Mouse (Mus musculus): ENCODE measurements around the gene Ostm1. TPM values are rescaled to one million over a fixed set of nuclear protein-coding genes. Genes with fewer than 3 reads are reported as not detected.

Ostm1 gene
- polyA plus RNA-seq, 3 experiments from 2014 or later: 34.7 to 46.2 (median 41.6) TPM

DNA sequence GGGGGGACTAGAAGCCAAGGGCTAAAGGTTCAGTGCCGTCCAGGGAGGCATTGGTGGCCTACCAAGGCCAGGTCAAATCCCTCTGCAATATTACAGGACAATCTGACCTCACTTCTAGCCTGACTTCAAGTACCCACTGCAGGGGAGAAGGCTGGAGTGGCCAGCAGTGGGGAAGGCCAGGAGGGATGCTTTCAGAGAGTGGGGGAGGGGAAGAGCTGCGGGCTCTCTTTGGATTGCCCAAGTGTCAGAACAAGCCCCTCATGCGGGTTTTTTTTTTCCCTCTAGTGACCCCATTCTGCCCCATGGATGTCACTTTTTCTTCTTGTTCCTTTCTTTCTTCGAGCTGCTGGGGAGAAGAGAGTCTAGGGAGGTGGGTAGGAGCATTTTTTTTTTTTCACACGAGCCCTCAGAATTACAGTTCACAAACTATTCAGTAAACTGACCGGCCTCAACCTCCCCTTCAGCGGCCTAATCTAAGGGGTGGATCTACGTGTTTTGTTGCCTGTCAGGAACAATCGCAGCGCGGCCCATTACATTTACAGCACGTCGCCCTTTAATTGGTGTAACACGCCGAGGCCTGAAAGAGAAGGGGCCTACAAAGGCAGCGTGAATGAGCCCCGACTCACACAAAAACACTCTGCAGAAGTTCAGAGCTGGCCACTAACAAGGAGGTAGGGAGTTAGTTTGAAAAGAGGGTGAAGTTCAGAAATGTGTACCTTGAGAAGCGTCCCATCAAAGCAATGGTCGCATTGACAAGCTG lies 47.2 kb downstream of the Ostm1 start:
- ATAC-seq: no peak

DNA sequence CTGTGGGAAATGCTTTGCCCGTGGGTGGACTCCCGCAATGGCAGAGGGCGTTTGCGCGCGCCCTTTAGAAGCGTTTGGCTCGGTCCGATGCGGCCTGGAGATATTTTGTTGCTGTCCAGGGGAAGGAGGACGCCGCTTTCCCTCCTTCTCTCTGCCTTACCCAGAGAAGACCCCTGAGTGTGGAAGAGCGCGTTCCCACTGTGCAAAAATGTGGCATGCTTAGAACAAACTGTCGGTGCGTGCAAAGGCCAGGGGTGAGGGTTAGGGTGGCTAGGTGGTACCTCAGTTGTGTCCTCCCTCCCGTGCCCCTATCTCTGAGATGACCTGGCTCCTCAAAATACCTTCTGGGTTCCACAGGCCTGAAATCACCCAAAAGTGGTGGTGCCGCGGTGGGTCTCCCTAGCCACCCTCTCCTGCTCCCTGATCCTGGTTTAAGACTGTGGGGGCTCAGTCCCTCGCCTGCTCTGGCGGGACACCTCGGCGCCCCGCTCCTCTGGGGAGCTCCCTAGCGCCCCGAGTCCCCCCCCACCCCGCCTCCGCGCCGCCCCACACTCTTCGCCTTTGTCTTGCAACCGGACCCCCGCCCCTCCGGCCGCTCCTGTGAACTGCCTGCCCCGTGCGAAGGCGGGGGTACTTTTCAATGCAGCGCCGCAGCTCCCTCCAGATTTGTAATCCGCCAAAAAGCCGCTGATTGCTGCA lies 48.3 kb downstream of the Ostm1 start:
- ATAC-seq: no peak

- no peak for ATAC-seq
These were observed 49.1 kb downstream of the Ostm1 start for GRCm38 (mm10) chr10:42632453-42633360.

DNA sequence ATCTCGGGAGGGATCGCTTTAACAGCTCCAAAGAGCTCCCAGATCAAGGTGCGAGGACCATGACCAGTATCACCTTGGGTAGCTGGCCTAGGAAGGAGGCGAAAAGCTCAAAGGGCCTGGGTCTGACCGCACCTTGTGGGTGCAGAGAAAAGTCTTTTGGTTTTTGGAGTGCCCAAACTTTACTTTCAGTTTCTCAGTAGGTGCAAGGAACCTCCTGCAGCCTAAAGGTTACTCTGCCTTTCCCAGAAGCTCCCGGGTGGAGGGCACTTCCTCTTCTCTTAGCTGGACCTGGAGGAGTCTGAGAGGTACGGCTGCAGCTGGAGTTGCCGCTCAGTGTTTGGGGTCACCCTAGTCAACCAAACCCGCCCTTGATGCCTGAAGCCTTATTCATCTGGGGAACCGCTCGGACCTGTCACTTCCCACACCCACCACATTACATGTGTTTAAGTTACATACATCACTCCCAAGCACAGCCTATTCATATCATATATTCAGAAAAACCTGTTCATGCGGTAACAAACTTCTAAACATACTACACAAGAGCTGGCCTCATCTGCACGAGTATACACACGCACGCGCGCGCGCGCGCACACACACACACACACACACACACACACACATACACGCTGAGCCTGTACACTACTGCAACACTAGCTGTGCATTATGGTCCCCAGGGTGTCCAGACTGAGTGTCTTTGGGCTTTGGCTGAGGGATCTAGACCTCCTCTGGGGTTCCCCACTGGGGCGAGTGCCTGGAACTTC lies 49.9 kb downstream of the Ostm1 start:
- ATAC-seq: peak; percentile 39

DNA sequence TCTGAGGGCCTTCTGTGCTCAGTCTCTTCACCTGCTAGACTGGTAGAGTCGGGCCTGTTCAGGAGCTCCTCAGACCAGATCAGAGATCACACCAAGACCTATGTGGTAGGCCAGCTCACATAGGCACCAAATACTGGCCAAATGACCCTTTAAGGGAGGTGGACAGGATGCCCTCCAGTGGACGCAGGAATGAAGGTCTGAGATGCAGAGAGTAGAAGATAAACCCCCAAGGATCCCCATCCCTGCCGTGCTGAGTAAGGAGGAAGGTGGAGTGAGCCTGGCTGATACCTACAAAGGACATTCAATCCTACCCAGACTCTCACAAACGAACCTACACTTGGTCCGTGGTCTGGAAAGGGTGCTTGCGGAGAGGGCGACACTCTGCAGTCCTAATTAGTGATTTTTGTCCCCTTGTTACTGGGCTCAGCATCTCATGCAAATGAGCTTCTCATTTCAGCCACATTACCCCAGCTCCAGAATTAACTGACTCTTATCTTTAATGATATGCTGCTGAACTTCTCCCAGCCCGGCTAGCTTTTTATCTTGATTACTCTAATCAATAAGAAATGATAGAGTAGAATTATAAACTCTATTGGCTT lies 50.6 kb downstream of the Ostm1 start:
- ATAC-seq: peak; percentile 26

DNA sequence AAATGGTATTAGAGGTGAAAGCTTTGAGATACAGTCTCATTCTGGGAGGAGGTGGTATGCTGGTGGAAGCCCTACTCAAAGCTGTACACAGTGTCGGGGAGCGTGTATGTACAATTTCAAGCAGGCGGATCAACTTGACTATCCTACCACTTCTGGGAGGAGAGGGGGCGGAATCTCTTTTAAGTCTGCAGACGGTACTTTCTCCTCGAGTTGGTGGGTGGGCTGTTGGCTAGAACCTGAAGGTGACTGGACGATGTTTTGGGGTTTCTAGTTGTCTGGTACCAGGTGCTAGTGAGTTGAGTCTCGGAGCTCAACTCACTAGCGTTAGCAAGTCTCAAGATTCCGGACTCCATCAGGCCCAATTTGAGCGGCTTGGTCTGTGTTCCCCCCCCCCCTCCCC lies 51.4 kb downstream of the Ostm1 start:
- no peak for ATAC-seq

GRCm38 (mm10) chr10:42635566-42636359 lies 52.1 kb downstream of the Ostm1 start:
- no peak for ATAC-seq

- peak; percentile 14 for ATAC-seq
These were observed 52.9 kb downstream of the Ostm1 start for GRCm38 (mm10) chr10:42636360-42637182.

DNA sequence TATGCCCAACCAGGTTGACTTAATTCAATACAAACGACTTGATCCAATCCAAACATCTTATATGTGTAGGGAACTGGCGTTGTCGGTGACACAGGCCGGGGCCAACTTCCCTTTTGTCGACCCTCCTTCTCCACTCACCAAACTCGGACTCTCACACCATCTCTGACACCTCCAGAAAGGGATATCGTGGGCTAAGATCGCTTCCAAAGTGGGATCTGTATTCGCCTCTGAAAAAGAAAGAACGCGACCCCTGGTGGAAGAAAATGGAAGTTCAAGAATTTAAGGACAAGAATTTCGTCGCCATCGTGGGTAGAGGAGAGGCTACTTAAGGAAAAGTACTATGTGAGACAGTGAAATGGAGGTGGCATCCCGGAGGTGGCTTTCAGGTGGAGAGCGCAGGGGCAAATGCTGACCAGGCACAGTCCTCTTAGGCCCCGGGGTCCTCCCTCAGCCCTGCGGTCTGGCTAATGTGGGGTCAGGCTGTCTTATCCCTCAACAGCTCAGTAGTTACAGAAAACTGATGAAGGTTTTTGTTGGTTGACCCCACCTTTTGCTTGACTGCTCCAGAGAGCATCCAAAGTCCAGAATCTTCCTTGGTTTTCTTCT lies 53.7 kb downstream of the Ostm1 start:
- peak; percentile 44 for ATAC-seq

- ATAC-seq: no peak
These were observed 56.2 kb downstream of the Ostm1 start for GRCm38 (mm10) chr10:42639856-42640255.

- ATAC-seq: no peak
These were observed 60.0 kb downstream of the Ostm1 start for GRCm38 (mm10) chr10:42643638-42644037.

- no peak for ATAC-seq
These were observed 62.7 kb downstream of the Ostm1 start for GRCm38 (mm10) chr10:42646340-42646739.

DNA sequence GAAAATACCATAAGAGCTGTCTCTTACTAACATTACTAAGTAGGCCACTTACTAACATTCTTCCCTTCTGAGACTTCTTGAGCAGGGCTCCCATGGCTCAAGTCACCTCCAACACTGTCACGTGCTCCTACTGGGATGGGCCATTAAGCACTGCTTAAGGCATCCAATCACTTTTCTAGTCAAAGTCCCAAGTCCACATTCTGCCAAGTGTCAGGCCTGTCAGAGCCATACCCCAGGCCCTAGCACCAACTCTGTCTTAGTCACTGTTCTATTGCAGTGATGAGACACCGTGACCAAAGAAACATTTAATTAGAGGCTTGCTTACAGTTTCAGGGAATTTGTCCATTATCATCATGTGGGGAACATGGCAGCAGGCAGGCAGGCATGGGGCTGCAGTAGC lies 78.3 kb downstream of the Ostm1 start:
- no peak for ATAC-seq

GRCm38 (mm10) chr10:42669970-42670369 lies 86.3 kb downstream of the Ostm1 start:
- no peak for ATAC-seq

DNA sequence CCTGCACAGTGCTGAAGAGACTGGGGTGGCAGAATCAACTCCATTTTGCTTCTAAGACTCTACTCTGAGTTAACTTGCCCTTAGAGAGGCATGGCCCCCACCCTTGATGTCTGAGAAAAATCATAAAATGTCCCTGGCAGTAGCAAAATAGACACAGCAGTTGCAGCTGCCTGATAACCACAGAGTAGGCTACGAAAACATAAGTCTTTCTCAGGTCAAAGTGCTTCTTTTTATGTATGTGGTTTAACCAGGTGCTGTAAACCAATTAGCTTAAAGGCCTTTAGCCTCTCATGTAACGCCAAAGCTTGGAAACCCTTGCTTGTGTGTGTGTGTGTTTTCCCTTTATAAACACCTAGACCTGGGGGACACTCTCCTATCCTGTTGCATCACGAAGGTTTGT lies 89.2 kb downstream of the Ostm1 start:
- no peak for ATAC-seq

DNA sequence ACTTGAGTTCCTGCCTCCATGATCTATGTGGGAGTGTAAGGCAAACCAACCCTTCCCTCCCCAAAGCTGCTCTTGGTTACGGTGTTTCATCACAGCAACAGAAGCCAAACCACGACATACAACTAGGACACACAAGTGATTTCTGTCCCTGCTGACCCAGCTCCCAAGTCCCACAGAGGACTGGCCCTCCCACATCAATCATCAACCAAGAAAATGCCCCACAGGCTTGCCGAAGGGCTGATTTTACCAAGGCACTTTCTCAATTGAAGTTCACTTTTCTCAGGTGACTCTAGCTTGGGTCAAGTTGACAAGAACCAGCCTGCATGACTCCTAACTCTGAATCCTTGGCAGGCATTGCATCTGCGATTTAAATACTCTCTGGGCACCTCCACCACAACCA lies 91.9 kb downstream of the Ostm1 start:
- ATAC-seq: no peak

- ATAC-seq: no peak
These were observed 94.7 kb downstream of the Ostm1 start for GRCm38 (mm10) chr10:42678331-42678730.

DNA sequence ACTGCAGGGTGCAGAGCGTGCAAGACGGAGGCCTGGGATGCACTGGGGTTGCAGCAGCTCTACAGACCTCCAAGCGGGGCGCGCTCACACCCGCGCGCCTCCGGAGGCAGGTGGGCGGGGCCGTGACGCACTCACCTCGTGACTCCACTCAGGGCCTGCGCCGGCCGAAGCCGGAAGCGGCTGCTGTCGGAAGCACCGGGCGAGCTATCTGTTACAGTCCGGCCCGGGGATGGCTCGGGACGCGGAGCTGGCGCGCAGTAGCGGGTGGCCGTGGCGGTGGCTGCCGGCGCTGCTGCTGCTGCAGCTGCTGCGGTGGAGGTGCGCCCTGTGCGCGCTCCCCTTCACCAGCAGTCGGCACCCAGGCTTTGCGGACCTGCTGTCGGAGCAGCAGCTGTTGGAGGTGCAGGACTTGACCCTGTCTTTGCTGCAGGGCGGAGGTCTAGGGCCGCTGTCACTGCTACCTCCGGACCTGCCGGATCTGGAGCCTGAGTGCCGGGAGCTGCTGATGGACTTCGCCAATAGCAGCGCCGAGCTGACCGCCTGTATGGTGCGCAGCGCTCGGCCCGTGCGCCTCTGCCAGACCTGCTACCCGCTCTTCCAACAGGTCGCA lies 95.2 kb downstream of the Ostm1 start:
- peak; percentile 99 for ATAC-seq

DNA sequence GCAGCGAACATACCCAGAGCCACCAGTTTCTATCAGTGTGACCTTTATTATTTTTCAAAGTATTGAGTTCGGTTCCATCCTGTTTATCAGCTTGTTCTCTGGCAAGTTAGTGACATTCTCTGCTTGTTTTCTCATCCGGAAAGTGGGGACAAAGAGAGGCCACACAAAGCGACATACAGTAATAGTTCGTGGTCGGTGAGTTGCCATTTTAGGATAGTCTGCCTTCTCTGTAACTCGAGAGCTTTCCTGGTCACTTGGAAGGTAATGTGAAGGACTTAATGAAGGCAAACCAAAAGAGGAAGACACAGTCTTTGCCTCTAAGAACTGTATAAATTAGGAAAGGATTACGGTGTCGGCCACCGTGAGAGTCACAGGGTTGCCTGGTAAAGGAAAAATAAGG lies 96.0 kb downstream of the Ostm1 start:
- ATAC-seq: peak; percentile 4

Measured in inflammation-experienced regulatory T-cells, adult 6 months (primary cell).